Mouse (Mus musculus) hindbrain, embryonic 11.5 days (tissue): ENCODE results near the gene Nuak2. TPM values are rescaled to one million over a fixed set of nuclear protein-coding genes. Genes with fewer than 3 reads are reported as not detected.

Experiments
- ATAC-seq: fragments of 200-750 bp; cut with Nextera tagmentation; 2 replicates; pipeline ENCODE4 v1.8.0; 2017; ENCODE audit warnings: mild to moderate bottlenecking, moderate TSS enrichment, moderate library complexity; ENCODE audit not compliant: low FRiP score
- DNase-seq: peaks from one replicate; pipeline ENCODE4 v3.0.0-alpha.2; 2015; ENCODE audit warnings: low spot score
- H3K27ac ChIP-seq: fragments of 300-500 bp; sonication (generic); 2 replicates; pipeline ENCODE4 v1.5.1; 2014; ENCODE audit warnings: mild to moderate bottlenecking, low read depth, low read length
- H3K27me3 ChIP-seq: fragments of 300-500 bp; sonication (generic); 2 replicates; pipeline ENCODE4 v1.6.1; 2014; ENCODE audit warnings: mild to moderate bottlenecking, low read length, moderate library complexity, mixed read lengths; ENCODE audit not compliant: control insufficient read depth, insufficient read depth
- H3K36me3 ChIP-seq: fragments of 300-500 bp; sonication (generic); 2 replicates; pipeline ENCODE4 v1.6.1; 2014; ENCODE audit warnings: mild to moderate bottlenecking, low read length, moderate library complexity, mixed read lengths; ENCODE audit not compliant: control insufficient read depth, insufficient read depth
- H3K4me1 ChIP-seq: fragments of 300-500 bp; sonication (generic); replicated peaks from 2 replicates; pipeline ENCODE4 v1.6.1; 2014; ENCODE audit warnings: low read length, mixed read lengths; ENCODE audit not compliant: control insufficient read depth, insufficient read depth
- H3K4me2 ChIP-seq: fragments of 300-500 bp; sonication (generic); replicated peaks from 2 replicates; pipeline ENCODE4 v1.6.1; 2014; ENCODE audit warnings: mild to moderate bottlenecking, low read depth, low read length
- H3K4me3 ChIP-seq: fragments of 300-500 bp; sonication (generic); 2 replicates; pipeline ENCODE4 v1.5.1; 2014; ENCODE audit warnings: low read depth, low read length
- H3K9ac ChIP-seq: fragments of 300-500 bp; sonication (generic); 2 replicates; pipeline ENCODE4 v1.6.1; 2014; ENCODE audit warnings: low read depth, low read length
- H3K9me3 ChIP-seq: fragments of 300-500 bp; sonication (generic); 2 replicates; pipeline ENCODE4 v1.6.1; 2016; ENCODE audit warnings: low read length; ENCODE audit not compliant: control insufficient read depth
- WGBS: fragments of 180-500 bp; shearing (Covaris S2); extraction: QIAGEN DNeasy Blood & Tissue Kit; methylation state at CpG from one replicate; pipeline ENCODE4 v1.1.7; 2014; 5-methylcytosine and 5-hydroxymethylcytosine counted together
- polyA plus RNA-seq: library from polyadenylated mRNA; unstranded; fragments of >200 nt; fragmentation: Nextera tagmentation; extraction: Ambion mirVana; gene quantifications from 2 replicates; pipeline ENCODE4 v1.2.1, GENCODE M21; 2014

The Nuak2 gene
- polyA plus RNA-seq, 1 experiment from 2014 or later = 33.1 TPM

DNA sequence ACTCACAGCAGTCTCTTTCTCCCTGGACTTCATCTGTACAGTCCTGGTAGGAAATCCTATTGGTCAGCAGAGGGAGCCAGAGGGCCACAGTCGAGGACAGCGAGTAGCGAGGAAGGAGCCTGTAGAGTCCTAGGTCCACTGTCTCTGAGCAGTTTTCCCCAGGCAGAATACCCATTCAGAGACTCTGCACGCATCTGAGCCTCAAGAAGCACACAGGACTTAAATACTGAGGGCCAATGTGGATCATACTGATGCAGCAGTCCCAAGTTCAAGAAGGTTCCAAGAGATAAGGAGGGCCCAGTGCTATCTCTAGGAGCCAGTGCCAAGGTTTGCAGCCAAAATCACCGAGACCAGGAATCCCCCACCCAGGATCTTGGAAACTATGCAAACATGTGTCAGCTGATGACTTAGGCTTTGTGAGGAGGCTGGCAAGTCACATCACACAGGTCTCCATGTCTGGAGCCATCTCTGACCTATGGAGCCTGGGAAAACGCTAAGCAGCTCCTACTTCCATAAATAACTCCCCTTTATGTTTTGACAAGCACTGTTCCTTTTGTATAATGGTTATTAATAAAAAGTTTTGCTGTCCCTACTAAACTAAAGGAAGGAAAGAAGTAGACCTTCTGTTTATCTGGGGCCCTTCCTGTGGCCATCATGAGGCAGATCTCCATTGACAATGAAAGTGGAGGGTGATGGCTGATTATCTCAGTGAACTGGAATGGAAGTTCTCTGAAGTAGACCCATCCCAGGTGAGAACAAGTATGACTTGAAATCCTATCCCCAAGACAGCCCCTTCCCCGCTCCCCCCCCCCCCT, 52.0 kb downstream of the Nuak2 start:
- Histone ChIP-seq H3K27me3 (no peaks in the 10 kb centered on the region), H3K4me2 (no peak overlapping the region), H3K9ac (no peak overlapping the region), H3K9me3 (no peaks in the 10 kb centered on the region), H3K27ac (no peak overlapping the region), H3K36me3 (no peaks in the 10 kb centered on the region), H3K4me1 (peaks cover 16% of the 10 kb centered on the region), H3K4me3 (no peak overlapping the region)
- ATAC-seq (peak; percentile 77), DNase-seq (peak; percentile 89)
- WGBS = 40% methylated on average over 7 of the region's 7 CpGs

DNA sequence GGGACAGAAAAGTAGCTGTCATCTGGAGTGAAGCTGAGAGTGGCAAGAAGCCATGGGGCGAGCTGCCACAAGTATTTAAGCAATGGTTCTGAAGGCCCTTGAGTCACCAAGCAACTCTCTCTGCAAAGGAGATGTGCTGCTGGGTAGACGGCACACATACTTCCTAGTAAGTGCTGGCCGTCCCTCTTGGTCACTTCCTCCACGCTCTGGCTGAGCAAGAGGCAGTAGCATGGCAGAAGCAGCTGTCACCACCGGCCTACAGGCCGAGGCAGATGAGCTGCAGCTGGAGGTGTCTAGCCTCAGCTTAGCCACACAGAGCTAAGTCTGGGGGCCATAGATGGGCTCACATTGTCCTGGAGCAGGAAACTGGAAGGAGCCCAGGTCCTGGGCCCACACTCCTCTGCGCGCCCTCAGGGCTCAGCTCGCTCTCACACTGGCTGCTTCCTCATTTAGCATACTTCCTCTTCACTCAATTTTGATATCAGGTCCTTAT, 54.8 kb downstream of the Nuak2 start:
- Histone ChIP-seq H3K27ac (peak overlapping the region; percentile 51), H3K4me3 (no peak overlapping the region), H3K9me3 (no peaks in the 10 kb centered on the region), H3K27me3 (no peaks in the 10 kb centered on the region), H3K9ac (no peak overlapping the region), H3K4me2 (no peak overlapping the region), H3K4me1 (peaks cover 21% of the 10 kb centered on the region), H3K36me3 (0 out of 2 replicates have a peak, but pooled peaks cover 2% of the 10 kb centered on the region)
- ATAC-seq (no peak), DNase-seq (no peak)
- WGBS = 82% methylated on average over 9 of the region's 9 CpGs

DNA sequence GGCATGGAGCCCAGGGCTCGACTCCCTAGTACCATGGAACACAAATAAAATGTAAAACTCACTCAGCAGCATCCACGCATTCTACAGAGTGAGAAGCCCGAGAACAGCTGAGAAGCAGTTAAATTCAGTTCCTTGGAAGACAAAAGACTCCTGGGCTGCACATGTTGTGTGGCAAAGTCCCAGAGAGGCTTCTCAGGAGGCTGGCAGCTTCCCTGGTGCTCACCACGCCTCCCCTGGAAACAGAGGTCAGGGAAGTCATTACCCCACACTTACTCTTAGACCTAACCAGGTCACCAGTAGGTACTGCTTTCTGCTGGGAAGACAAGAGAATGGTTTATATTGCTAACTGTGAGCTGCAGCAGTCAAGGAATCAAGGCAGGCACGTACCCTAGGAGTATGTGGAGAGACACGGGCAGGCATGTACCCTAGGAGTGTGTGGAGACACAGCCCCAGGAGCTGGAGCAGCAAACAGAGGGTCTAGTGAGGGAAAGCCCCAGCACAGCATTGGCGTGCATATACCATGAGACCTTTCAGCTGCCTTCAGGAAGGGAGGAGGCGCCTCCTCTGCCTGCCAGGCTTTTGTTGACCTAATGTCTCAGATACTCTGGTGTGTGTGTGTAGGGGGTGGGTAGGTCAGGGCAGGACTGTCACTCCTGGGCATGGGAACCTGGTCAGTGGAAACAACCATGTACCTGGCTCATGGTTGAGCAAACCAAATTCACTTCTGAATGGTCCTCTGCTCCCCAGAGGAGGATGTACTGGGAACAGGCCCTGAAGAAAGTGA, 55.6 kb downstream of the Nuak2 start:
- peak overlapping the region; percentile 25; the same call in 1 of the 2 replicates for H3K9ac ChIP-seq

GRCm38 (mm10) chr1:132372354-132372753, 56.4 kb downstream of the Nuak2 start:
- peak overlapping the region; percentile 55 for H3K27ac ChIP-seq
- ATAC-seq (peak; percentile 29; the same call in 1 of the 2 replicates), DNase-seq (peak; percentile 39)
- WGBS = 71% methylated on average over 5 of the region's 5 CpGs
- H3K36me3 ChIP-seq = 0 out of 2 replicates have a peak, but pooled peaks cover 2% of the 10 kb centered on the region
- H3K9me3 ChIP-seq = no peaks in the 10 kb centered on the region
- no peak overlapping the region for H3K4me3 ChIP-seq
- H3K9ac ChIP-seq = no peak overlapping the region; the same call in 1 of the 2 replicates
- peaks cover 18% of the 10 kb centered on the region for H3K4me1 ChIP-seq
- H3K4me2 ChIP-seq = no peak overlapping the region
- no peaks in the 10 kb centered on the region for H3K27me3 ChIP-seq

More for the DNA sequence above, 55.6 kb downstream of the Nuak2 start:
- Histone ChIP-seq H3K4me3 (no peak overlapping the region), H3K9me3 (no peaks in the 10 kb centered on the region), H3K36me3 (0 out of 2 replicates have a peak, but pooled peaks cover 2% of the 10 kb centered on the region), H3K27me3 (no peaks in the 10 kb centered on the region), H3K27ac (peak overlapping the region; percentile 55), H3K4me2 (no peak overlapping the region), H3K4me1 (peaks cover 21% of the 10 kb centered on the region)
- ATAC-seq (no peak; the same call in 1 of the 2 replicates), DNase-seq (no peak)
- WGBS = 47% methylated on average over 8 of the region's 8 CpGs

DNA sequence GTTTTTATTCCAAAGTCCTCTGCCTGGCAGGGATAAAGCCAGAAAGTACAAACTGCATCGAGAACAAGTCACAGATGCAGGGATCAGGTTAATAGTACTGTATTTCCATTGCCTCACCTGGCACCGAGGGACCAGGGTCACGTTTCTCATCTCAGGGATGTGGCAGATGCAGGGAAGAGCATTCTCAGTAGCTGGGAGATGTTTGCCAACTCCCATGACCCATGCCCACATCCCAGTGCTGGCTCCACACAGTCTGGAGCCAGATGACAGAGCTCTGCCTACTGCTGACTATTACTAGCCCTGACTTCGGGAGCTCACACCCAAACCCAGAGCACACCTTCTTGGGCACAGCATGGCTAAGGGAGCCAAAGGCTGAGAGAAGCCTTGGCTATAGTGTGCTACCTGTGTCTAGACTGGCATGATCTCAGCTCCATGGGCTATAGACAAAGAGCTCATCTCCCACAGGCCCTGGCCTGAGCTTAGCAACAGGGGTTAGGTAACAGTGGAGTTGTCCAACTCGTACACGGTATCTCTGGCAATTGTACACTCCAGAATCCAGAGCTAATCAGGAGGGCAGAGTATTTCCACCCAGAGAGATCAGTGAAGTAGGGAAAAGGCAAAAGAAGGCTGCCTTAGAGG, 57.1 kb downstream of the Nuak2 start:
- peak overlapping the region; percentile 55 for H3K27ac ChIP-seq
- 94% methylated on average over 6 of the region's 6 CpGs for WGBS
- ATAC-seq (no peak), DNase-seq (no peak)
- peaks cover 18% of the 10 kb centered on the region for H3K4me1 ChIP-seq
- H3K4me2 ChIP-seq = no peak overlapping the region
- no peaks in the 10 kb centered on the region for H3K9me3 ChIP-seq
- no peak overlapping the region for H3K4me3 ChIP-seq
- 0 out of 2 replicates have a peak, but pooled peaks cover 2% of the 10 kb centered on the region for H3K36me3 ChIP-seq
- H3K9ac ChIP-seq = peak overlapping the region; percentile 19; the same call in 1 of the 2 replicates
- no peaks in the 10 kb centered on the region for H3K27me3 ChIP-seq

DNA sequence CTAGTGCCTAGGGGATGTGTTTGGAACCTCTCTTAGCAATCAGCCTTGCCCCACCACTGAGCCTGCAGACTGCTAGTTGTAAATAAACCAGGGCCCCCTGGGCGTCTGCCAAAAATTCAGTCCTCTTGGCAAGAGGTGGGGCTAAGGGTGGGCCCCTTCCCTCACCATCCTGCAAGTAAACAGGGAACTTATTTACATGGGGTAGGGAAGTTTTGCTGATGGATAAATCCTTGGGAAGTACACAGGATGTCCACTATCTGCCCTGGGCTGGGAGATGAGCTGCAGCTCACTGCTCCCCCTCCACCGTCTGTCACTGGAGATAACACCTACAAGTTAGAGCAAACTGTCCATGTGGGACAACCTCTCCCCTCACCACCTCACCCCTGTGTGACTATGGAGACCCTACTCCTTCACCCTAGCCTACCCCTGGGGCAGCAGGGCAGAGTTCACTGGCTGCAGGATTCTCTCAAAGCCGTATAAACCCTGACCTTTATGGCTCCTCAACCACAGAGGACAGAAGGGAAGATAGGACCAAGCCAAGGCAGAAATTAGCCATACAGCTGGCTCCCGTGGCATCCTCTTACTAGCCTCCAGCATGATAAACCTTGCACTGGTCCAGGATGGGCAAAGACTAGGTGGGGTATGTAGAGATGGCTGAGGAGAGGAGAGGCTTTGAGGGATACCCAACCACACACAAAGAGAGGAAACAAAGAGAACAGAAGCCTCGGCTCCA, 58.4 kb downstream of the Nuak2 start:
- Histone ChIP-seq H3K36me3 (peaks cover 6% of the 10 kb centered on the region; the same call in 1 of the 2 replicates), H3K9me3 (no peaks in the 10 kb centered on the region), H3K27ac (peak overlapping the region; percentile 49; the same call in 1 of the 2 replicates)

DNA sequence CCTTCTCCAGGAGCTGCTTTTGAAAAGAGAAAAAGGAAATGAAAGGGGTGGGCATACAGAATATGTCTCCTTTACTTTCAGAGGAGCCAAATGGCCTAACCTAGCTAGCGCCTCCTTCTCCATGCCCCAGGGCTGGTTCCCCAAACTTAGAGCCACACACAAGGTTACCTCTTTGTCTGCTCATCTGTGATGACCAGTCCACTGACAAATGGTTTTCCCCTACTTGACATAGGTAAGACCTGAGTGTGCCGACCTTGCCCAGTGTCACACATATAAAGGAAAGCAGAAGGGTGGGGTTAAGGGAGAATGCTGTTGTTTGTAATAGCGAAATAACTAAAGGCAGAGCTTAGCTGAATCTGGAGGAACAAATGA, 58.9 kb downstream of the Nuak2 start:
- Histone ChIP-seq H3K4me3 (no peak overlapping the region), H3K4me2 (no peak overlapping the region), H3K4me1 (peaks cover 18% of the 10 kb centered on the region), H3K9ac (no peak overlapping the region), H3K9me3 (no peaks in the 10 kb centered on the region), H3K27me3 (no peaks in the 10 kb centered on the region), H3K36me3 (peaks cover 8% of the 10 kb centered on the region; the same call in 1 of the 2 replicates), H3K27ac (peak overlapping the region; percentile 49; the same call in 1 of the 2 replicates)
- WGBS = 79% methylated on average over 3 of the region's 3 CpGs
- ATAC-seq (no peak), DNase-seq (no peak)

More for the DNA sequence above, 58.4 kb downstream of the Nuak2 start:
- Histone ChIP-seq H3K4me2 (no peak overlapping the region), H3K9ac (no peak overlapping the region), H3K4me3 (no peak overlapping the region), H3K27me3 (no peaks in the 10 kb centered on the region), H3K4me1 (peaks cover 18% of the 10 kb centered on the region)
- no peak for DNase-seq
- 50% methylated on average over 5 of the region's 5 CpGs for WGBS
- 0 out of 2 replicates have a peak, but pooled peaks have one; percentile 29 for ATAC-seq
